Mouse (Mus musculus) limb, embryonic 11.5 days (tissue): Measurements from ENCODE around the gene Gm10354. TPM values are rescaled to one million over a fixed set of nuclear protein-coding genes. Genes with fewer than 3 reads are reported as not detected.
"Not testable (repeated sequence)": the region's sequence is repeated elsewhere in the genome, so short reads cannot be mapped to it uniquely, and the experiment has no call there.

Experiments
- ATAC-seq: fragments of 200-750 bp; cut with Nextera tagmentation; 2 replicates; pipeline ENCODE4 v1.8.0; 2017; ENCODE audit warnings: low read depth; ENCODE audit not compliant: insufficient number of reproducible peaks, low FRiP score, low TSS enrichment
- DNase-seq: peaks from one replicate; pipeline ENCODE4 v3.0.0-alpha.2; 2015; ENCODE audit warnings: low spot score
- H3K27ac ChIP-seq: fragments of 300-500 bp; sonication (generic); replicated peaks from 2 replicates; pipeline ENCODE4 v1.5.1; 2014; ENCODE audit warnings: low read depth, mild to moderate bottlenecking, low read length
- H3K27me3 ChIP-seq: fragments of 300-500 bp; sonication (generic); 2 replicates; pipeline ENCODE4 v1.6.1; 2014; ENCODE audit warnings: mild to moderate bottlenecking, low read length, mixed read lengths; ENCODE audit not compliant: control insufficient read depth, insufficient read depth
- H3K36me3 ChIP-seq: fragments of 300-500 bp; sonication (generic); 2 replicates; pipeline ENCODE4 v1.6.1; 2014; ENCODE audit warnings: mild to moderate bottlenecking, low read length, moderate library complexity, mixed read lengths; ENCODE audit not compliant: control insufficient read depth, insufficient read depth
- H3K4me1 ChIP-seq: fragments of 300-500 bp; sonication (generic); 2 replicates; pipeline ENCODE4 v1.6.1; 2014; ENCODE audit warnings: low read length, mixed read lengths; ENCODE audit not compliant: control insufficient read depth, insufficient read depth
- H3K4me2 ChIP-seq: fragments of 300-500 bp; sonication (generic); 2 replicates; pipeline ENCODE4 v1.6.1; 2014; ENCODE audit warnings: low read depth, mild to moderate bottlenecking, moderate library complexity; ENCODE audit not compliant: severe bottlenecking
- H3K4me3 ChIP-seq: fragments of 300-500 bp; sonication (generic); 2 replicates; pipeline ENCODE4 v1.5.1; 2014; ENCODE audit warnings: low read depth, low read length
- H3K9ac ChIP-seq: fragments of 300-500 bp; sonication (generic); 2 replicates; pipeline ENCODE4 v1.6.1; 2014; ENCODE audit warnings: mild to moderate bottlenecking, low read length
- H3K9me3 ChIP-seq: fragments of 300-500 bp; sonication (generic); 2 replicates; pipeline ENCODE4 v1.6.1; 2016; ENCODE audit warnings: low read length; ENCODE audit not compliant: control insufficient read depth
- WGBS: fragments of 180-500 bp; shearing (Covaris S2); extraction: QIAGEN DNeasy Blood & Tissue Kit; methylation state at CpG from one replicate; pipeline ENCODE4 v1.1.7; 2014; 5-methylcytosine and 5-hydroxymethylcytosine counted together
- polyA plus RNA-seq: library from polyadenylated mRNA; unstranded; fragments of >200 nt; fragmentation: Nextera tagmentation; extraction: Ambion mirVana; gene quantifications from 2 replicates; pipeline ENCODE4 v1.2.1, GENCODE M21; 2014

Gene Gm10354
- polyA plus RNA-seq, result not detected in 2 replicates

DNA sequence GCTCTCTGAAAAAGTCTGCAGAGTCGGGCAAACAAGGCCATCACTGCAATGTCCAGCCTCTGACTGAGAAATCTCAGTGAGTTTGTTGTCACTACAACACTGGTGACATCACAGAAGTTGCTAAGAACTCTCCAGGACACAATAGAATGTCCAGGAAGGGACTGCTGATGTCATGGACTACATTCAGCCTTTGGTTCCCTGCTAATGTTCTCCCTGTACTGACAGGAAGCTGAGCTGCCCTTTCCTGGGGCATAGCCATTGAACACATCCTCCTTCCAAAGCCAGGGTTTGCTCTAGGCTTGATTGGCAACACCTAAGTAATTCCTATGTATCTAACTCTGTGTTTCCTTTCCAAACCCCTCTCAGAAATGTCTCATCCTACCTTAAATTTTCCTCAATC is at the start of gene Gm10354:
Gm10354 (minus strand) TSS at position 101 of the 400 bp plus-strand sequence.
- H3K4me2 ChIP-seq, H3K27me3 ChIP-seq, H3K9ac ChIP-seq, DNase-seq, ATAC-seq, H3K9me3 ChIP-seq, H3K4me3 ChIP-seq, H3K36me3 ChIP-seq, H3K4me1 ChIP-seq, H3K27ac ChIP-seq: not testable (repeated sequence)
- WGBS, result no CpG with 5 or more reads among the region's 1 CpGs

- H3K4me2 ChIP-seq, H3K27me3 ChIP-seq, H3K36me3 ChIP-seq, H3K9ac ChIP-seq, ATAC-seq, H3K27ac ChIP-seq, H3K4me1 ChIP-seq, H3K4me3 ChIP-seq, DNase-seq, H3K9me3 ChIP-seq: not testable (repeated sequence)
- WGBS, result 67% methylated on average over 1 of the region's 1 CpGs
These were observed 45.6 kb upstream of the Gm10354 start for GRCm38 (mm10) chr5:15024316-15024715.

DNA sequence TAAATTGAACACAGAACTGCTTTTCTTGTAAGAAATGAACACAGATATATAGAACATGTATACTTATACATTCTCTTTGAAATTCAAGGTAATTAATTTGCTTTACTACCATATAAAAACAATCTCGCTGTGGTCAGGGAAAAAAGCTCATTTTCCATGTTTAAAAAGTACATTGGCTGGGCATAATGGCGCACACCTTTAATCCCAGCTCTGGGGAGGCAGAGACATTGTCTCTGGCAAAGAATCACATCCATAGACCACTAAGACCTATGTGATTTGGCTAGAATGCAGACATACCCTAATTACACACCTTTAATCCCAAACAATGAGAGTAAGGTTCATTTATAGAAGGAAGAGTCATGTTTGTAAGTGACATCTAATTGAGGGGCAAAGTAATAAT is 41.3 kb upstream of the Gm10354 start:
- not testable (repeated sequence) for H3K27ac ChIP-seq, H3K4me3 ChIP-seq, ATAC-seq, H3K9me3 ChIP-seq, H3K9ac ChIP-seq, H3K4me2 ChIP-seq, H3K36me3 ChIP-seq, H3K4me1 ChIP-seq, H3K27me3 ChIP-seq
- peak; percentile 20 for DNase-seq
- 77% methylated on average over 2 of the region's 2 CpGs for WGBS

DNA sequence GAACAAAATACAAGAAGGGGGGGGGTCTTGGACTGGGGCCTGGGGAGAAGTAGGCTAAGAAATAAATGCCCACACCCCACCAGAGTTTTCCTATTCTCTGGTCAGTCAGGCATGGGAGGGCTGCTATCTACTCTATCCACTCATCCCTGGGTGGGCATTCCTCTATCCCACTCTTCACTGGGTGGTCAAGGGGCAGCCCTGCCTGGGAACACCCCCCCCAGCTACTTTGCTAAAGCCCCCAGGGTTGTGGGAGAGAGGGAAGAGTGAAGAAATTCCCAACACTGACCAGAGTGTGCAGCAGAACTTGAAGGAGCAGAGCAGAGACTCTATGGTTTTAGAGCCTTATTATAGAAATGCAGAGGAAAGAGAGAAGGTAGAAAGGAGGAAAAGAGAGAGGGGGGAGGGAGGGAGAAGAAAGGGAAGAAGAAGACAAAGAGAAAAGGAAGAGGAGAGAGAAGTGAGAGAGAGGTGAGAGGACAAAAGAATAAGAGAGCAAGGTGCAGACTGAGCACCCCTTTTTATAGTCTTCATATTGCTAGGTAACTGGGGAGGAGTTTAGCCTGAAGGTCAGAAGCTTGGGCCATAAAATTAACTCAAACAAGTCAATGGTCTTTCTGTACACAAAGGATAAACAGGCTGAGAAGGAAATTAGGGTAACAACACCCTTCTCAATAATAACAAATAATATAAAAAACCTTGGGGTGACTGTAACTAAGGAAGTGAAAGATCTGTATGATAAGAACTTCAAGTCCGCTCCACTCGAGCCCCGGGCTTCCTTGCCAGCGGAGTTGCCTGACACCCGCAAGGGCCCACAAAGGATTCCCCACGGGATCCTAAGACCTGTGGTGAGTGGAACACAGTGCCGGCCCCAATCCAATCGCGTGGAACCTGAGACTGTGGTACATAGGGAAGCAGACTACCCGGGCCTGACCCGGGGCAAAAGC is 32.2 kb upstream of the Gm10354 start:
- not testable (repeated sequence) for H3K27ac ChIP-seq, H3K4me2 ChIP-seq, H3K4me3 ChIP-seq, H3K9me3 ChIP-seq, H3K27me3 ChIP-seq, H3K9ac ChIP-seq, DNase-seq, H3K36me3 ChIP-seq, H3K4me1 ChIP-seq
- WGBS, result 84% methylated on average over 11 of the region's 11 CpGs
- peak; percentile 44; the same call in 1 of the 2 replicates for ATAC-seq

GRCm38 (mm10) chr5:15006907-15007306 is 28.2 kb upstream of the Gm10354 start:
- DNase-seq, H3K4me1 ChIP-seq: not testable (repeated sequence)
- 52% methylated on average over 3 of the region's 3 CpGs for WGBS

DNA sequence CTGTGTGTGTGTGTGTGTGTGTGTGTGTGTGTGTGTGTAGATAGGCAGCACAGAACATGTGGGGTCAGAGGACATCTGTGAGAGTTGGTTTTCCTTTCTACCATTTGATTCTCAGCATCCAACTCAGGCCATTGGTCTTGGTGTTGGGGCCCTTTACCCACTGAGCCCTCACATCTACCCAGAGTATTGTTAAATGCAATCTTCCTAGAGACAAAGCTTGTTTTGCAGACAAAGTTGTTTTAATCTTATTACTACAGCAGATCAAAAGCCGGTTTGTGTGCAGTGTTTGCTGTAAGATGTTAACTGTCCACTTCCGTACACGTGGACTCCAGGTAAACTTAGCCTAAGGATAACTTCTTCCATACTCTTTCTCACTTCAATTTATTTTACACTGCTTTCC is 27.6 kb upstream of the Gm10354 start:
- DNase-seq, result not testable (repeated sequence)
- 66% methylated on average over 3 of the region's 3 CpGs for WGBS

More at GRCm38 (mm10) chr5:15006907-15007306, 28.2 kb upstream of the Gm10354 start:
- H3K4me3 ChIP-seq, H3K9ac ChIP-seq, H3K27ac ChIP-seq, H3K27me3 ChIP-seq, H3K4me2 ChIP-seq, H3K36me3 ChIP-seq, ATAC-seq: not testable (repeated sequence)
- peaks cover 16% of the 10 kb centered on the region for H3K9me3 ChIP-seq

GRCm38 (mm10) chr5:15005584-15005983 is 26.8 kb upstream of the Gm10354 start:
- DNase-seq, H3K9ac ChIP-seq, H3K27me3 ChIP-seq, H3K4me3 ChIP-seq, H3K4me2 ChIP-seq, H3K36me3 ChIP-seq, H3K4me1 ChIP-seq, H3K27ac ChIP-seq: not testable (repeated sequence)
- peak; percentile 33; the same call in 1 of the 2 replicates for ATAC-seq
- peaks cover 13% of the 10 kb centered on the region for H3K9me3 ChIP-seq
- 69% methylated on average over 2 of the region's 4 CpGs for WGBS

More for the DNA sequence above, 27.6 kb upstream of the Gm10354 start:
- H3K4me2 ChIP-seq, H3K36me3 ChIP-seq, H3K4me3 ChIP-seq, H3K9ac ChIP-seq, H3K27me3 ChIP-seq, H3K4me1 ChIP-seq, H3K27ac ChIP-seq, ATAC-seq: not testable (repeated sequence)
- H3K9me3 ChIP-seq, result peaks cover 16% of the 10 kb centered on the region

GRCm38 (mm10) chr5:15004569-15005562 is 26.1 kb upstream of the Gm10354 start:
- peaks cover 12% of the 10 kb centered on the region for H3K9me3 ChIP-seq
- 74% methylated on average over 5 of the region's 5 CpGs for WGBS
- H3K36me3 ChIP-seq, H3K27ac ChIP-seq, H3K9ac ChIP-seq, H3K4me3 ChIP-seq, H3K4me2 ChIP-seq, H3K4me1 ChIP-seq, DNase-seq, H3K27me3 ChIP-seq: not testable (repeated sequence)
- peak; percentile 90 for ATAC-seq
